Mouse (Mus musculus) right cerebral cortex, postnatal 25 days (tissue): ENCODE measurements around the gene Atp1a1.

Experiments
- DNase-seq: peaks from one replicate; pipeline ENCODE4 v3.0.0; 2022

The Atp1a1 gene

GRCm38 (mm10) chr3:101611012-101611812, 6.7 kb upstream of the Atp1a1 start:
- DNase-seq: no peak

- DNase-seq: no peak
These were observed 4.8 kb upstream of the Atp1a1 start for GRCm38 (mm10) chr3:101609302-101609701.

GRCm38 (mm10) chr3:101606861-101607455, 2.5 kb upstream of the Atp1a1 start:
- DNase-seq: no peak

GRCm38 (mm10) chr3:101605721-101606120, 1.2 kb upstream of the Atp1a1 start:
- no peak for DNase-seq

DNA sequence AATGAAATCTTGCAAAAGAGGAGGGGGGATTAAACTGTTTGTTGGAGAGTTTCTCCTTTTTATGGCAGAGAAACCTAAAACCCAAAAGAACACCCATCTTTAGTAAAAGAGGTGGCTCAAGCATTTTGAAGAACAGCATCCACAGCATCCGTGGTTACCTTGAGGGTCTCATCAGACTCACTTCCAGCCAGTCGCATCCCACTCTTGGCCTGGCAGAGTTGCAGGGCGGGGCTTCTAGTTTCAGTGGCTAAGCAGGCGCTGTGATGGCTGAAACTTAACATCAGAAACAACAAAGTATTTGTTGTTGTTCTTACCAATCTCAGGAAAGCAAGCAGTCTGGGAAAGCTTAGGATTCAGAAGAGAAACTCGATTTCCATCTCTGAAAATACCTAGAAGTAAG, 807 bp upstream of the Atp1a1 start:
- DNase-seq: no peak

DNA sequence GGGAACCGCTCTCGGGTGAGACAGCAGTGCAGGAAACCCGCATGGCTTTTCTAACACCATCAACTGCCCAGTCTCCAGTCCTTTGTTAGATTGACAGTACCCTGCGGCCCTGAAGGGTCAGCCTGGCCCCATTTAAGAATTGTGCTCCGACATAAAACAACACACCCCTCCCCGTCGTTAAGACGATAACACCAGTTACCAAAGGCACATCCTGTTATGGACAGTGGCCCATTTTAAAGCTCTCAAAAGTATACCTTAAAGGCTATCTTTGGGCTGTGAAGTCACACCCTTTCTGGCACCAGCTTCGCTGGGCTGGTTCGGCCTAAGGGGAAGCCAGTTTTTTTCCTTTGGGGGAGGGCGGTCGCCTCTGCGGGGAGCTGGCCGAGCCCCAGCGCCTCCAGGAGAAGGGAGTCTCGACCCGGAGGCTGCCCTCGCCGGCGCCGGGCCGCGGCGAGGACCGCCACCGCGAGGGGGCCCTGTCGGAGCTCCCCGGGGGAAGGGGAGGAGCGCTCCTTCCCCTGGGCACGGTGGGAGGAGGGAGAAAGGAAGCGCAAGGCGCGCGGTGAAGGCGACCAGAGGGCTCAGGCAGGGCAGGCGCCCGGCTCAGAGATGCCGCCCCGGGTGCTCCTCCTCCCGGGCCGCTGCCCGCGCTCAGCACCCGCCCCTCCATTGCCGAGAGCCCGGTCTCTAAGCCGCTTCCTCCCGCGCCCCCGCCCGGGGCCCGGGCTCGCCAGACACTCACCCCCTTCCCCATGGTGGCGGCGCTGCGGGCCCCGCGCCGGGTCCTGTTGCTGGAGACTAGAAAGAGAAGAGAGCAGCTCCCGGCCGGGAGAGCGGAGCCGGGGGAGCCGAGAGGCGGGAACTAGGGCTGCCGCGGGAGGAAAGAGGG, 579 bp downstream of the Atp1a1 start:
- peak; percentile 76 for DNase-seq

DNA sequence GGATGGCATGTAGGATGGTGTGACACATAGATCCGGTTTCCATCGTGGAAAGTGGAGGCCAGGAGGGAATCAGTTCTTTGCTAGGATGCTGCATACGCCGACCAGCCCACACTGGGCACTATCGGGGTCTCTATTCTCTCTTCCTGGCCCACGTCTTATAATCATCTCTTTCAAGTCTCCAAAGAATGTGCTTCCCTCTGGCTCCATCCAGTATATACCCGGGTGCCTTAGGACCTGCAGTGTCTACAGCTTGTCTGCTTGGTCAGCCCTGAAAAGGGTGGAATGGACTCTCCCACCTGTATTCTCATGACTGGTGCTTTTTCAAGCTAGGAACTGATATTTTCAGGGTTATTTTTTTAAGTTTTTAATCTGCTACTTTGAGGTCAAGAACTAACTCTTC, 1.3 kb downstream of the Atp1a1 start:
- no peak for DNase-seq

GRCm38 (mm10) chr3:101602511-101603055, 1.9 kb downstream of the Atp1a1 start:
- no peak for DNase-seq

DNA sequence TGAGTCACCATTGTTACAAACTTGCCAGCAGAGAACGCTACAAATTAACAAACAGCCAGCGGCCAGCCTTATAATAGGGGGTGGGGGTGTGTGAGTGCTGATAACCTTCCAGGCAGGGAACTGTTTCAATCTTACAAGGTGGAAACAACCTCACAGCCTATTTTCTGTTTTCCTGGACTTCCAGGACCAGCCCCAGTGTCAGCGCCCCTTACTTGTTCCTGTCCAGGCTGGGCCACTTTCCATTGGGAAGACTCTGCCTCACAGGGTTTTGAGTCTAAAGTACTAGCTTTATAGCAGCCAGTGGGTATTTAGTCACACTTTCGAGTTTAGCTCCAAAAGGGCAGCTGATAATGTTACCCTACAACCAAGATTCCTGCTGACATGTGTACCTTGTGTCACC, 2.8 kb downstream of the Atp1a1 start:
- DNase-seq: no peak

GRCm38 (mm10) chr3:101601003-101601525, 3.4 kb downstream of the Atp1a1 start:
- no peak for DNase-seq

DNA sequence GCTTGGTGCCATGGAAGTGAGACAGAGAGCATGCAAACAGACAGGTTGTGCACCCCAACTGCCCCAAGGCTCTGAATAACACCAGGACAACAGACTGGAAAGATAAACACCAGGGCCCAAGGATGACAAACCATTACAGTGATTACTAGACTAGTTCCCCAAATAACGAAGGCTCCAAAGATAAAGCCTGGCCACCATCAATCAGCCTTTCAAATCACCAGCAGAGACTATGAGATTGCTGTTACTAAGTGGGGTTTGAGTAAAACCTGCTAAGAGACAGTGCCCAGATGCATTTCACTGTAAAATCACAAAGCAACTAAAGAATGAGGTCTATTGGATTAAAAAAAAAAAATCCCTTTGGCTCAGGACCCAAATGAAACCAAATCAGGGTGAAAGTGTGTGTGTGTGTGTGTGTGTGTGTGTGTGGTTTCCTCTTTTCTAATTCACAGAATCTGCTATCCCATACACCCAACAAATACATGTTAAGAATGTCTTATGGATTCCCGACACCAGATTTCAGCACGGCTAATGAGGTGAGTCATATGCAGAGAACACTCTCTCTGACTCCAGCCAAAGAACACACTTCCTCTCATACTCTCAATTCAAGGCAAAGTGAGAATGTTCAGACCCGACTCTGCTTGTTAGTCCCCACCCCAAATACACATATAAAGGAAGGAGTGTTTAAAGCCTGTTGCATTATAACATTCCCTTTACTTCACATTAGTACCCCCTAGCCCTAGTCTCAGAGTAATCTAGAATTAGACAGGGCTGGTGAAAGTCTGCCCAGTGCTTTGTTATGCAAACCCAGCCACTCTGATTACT, 4.4 kb downstream of the Atp1a1 start:
- no peak for DNase-seq

DNA sequence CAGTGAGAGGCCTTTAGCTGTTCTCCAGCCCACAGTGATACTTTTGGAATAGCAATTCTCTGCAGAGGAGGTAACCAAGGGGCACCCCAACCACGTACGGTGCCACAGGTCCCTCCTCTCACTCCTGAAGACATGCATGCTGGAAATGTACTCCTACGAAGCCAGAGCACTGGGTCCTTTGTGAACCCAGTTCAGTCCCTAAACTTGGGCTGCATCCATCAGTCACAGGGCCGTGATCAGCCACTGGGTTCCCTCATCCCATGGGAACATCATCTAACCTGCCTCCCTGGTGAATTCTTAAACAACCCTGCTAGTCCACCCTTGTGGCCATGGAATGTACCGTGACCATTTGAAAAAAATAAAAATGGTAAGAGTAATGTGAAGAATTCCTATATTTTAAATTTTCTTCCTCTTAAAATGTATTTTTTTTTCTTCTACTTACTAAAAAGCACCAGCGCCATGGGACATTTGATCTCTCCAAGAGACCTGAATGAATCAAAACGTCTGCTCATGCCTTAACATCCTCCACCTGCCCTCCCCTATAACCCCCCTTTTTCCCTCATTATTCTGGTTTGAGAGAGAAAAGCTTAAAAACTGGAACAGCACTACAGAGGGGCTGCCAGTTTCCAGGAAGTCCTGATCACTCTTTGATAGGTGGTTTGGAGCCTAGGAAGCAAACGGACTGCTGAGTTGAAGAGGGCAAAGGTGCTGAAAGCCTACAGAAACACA, 5.1 kb downstream of the Atp1a1 start:
- no peak for DNase-seq

GRCm38 (mm10) chr3:101598231-101598905, 6.1 kb downstream of the Atp1a1 start:
- DNase-seq: no peak

GRCm38 (mm10) chr3:101597317-101598096, 7.0 kb downstream of the Atp1a1 start:
- no peak for DNase-seq

GRCm38 (mm10) chr3:101596686-101597085, 7.8 kb downstream of the Atp1a1 start:
- no peak for DNase-seq

DNA sequence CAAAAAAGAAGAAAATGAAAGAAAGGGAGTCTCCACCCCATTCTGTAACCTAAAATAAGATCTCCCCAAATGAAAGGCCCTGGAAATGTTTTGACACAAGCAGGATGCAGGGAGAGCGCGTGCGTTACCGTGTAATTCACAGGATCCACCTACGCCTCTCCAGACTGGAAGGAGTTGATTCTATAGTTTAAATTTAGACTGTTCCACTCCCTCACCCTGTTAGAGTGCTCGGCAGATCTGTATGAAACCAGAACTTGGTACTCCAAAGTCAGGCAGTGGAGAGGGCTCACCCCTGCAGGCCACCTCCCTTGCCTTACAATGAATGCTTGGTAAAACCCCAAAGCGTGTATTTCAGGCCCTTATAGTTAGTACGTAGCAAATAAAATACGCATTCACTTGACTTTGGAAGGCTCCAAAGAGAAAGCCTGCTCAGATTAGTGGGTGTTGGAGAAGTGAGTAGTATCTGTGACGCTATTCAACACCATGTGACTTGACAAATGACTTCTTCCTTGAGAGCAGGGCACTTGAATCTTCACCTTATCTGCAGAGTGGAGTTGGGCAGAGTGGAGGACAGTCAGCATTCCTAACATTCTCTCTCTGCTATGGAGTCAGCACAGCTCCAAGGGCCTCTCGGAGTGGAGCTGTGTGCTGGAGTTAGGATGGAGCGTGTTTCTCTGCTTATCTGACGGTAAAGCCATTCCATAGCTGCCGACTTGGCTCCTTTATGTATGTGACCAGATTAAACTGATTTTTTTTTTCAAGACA, 8.4 kb downstream of the Atp1a1 start:
- DNase-seq: peak; percentile 70

- DNase-seq: no peak
These were observed 9.5 kb downstream of the Atp1a1 start for GRCm38 (mm10) chr3:101594982-101595381.

- no peak for DNase-seq
These were observed 11.2 kb downstream of the Atp1a1 start for GRCm38 (mm10) chr3:101593266-101593651.
